Mouse (Mus musculus): Measurements from ENCODE around the gene Gm17387. TPM values are rescaled to one million over a fixed set of nuclear protein-coding genes. Genes with fewer than 3 reads are reported as not detected.
A peak's percentile ranks its signal among the peaks of the same experiment; 100 is the strongest.
"Not testable (repeated sequence)": the region's sequence is repeated elsewhere in the genome, so short reads cannot be mapped to it uniquely, and the experiment has no call there.

The Gm17387 gene
- total and polyA plus RNA-seq, 2 experiments, result not detected

- peak overlapping the region; percentile 92 for H3K27ac ChIP-seq (replicated peaks; ENCODE audit: insufficient read depth, low read depth, low read length)
- peaks cover 20% of the 10 kb centered on the region for H3K4me1 ChIP-seq (ENCODE audit: control insufficient read depth, insufficient read depth, low read length)
- WGBS, result 2% methylated on average over 20 of the region's 20 CpGs
- H3K4me3 ChIP-seq (ENCODE audit: insufficient read depth, low read depth, low read length), result peak overlapping the region; percentile 80; the same call in 1 of the 2 replicates
- TF ChIP-seq POLR2A (IDR thresholded peaks at IDR 0.05; ENCODE audit: extremely low read depth, insufficient read depth, low read length) (0 out of 2 replicates have a peak, but pooled peaks have one; percentile 10), CTCF (IDR thresholded peaks at IDR 0.05; ENCODE audit: low read depth, low read length) (peak; percentile 96)
- H3K36me3 ChIP-seq (ENCODE audit: control insufficient read depth, insufficient read depth, low read length), result no peaks in the 10 kb centered on the region
- peak; percentile 94 for DNase-seq (ENCODE audit: extremely low read depth, low read depth, low spot score)
- no peaks in the 10 kb centered on the region for H3K27me3 ChIP-seq (ENCODE audit: control insufficient read depth, insufficient read depth, low read length)
- peak overlapping the region; percentile 89 for H3K9ac ChIP-seq (ENCODE audit: low read depth, low read length)
- peaks cover 3% of the 10 kb centered on the region; the same call in 1 of the 2 replicates for H3K79me2 ChIP-seq (ENCODE audit: control insufficient read depth, insufficient read depth, low read length)
Measured at GRCm38 (mm10) chr7:141008938-141009660, 19.8 kb upstream of the Gm17387 start.

DNA sequence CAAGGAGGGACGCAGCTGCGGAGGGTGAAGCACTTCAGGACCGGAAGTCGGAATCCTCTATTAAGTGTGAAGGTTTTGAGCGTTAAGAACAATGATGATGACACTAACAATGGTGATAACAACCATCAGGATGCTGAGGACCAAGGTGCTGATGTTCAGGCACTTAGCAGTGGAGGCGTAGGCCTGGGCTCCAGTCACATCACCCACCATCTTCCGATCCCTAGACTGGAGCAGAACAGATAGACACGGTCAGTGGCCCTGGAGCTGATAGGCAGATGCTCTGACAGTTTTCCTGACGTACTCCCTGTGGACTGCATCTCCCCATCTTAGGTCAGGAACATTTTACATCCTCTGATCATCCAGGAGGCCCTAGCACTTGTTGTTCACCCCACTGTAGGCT, 19.3 kb upstream of the Gm17387 start:
- Histone ChIP-seq H3K4me1 (ENCODE audit: control insufficient read depth, insufficient read depth, low read length) (peaks cover 20% of the 10 kb centered on the region), H3K27ac (replicated peaks; ENCODE audit: insufficient read depth, low read depth, low read length) (peak overlapping the region; percentile 92), H3K36me3 (ENCODE audit: control insufficient read depth, insufficient read depth, low read length) (no peaks in the 10 kb centered on the region), H3K79me2 (ENCODE audit: control insufficient read depth, insufficient read depth, low read length) (peaks cover 3% of the 10 kb centered on the region; the same call in 1 of the 2 replicates), H3K9ac (ENCODE audit: low read depth, low read length) (peak overlapping the region; percentile 89), H3K4me3 (ENCODE audit: insufficient read depth, low read depth, low read length) (peak overlapping the region; percentile 80), H3K27me3 (ENCODE audit: control insufficient read depth, insufficient read depth, low read length) (no peaks in the 10 kb centered on the region)
- no peak for DNase-seq (ENCODE audit: extremely low read depth, low read depth, low spot score)
- WGBS, result 13% methylated on average over 9 of the region's 9 CpGs
- no peak for TF ChIP-seq POLR2A (IDR thresholded peaks at IDR 0.05; ENCODE audit: extremely low read depth, insufficient read depth, low read length)
- TF ChIP-seq CTCF (IDR thresholded peaks at IDR 0.05; ENCODE audit: low read depth, low read length), result no peak

GRCm38 (mm10) chr7:141010593-141010992, 18.3 kb upstream of the Gm17387 start, which contains the start of gene Ifitm3:
Gene Ifitm3, minus strand, starts transcription at chr7:141010770.
- Histone ChIP-seq H3K9ac (ENCODE audit: low read depth, low read length) (peak within 1 kb of the TSS; percentile 89), H3K27ac (replicated peaks; ENCODE audit: insufficient read depth, low read depth, low read length) (peak within 1 kb of the TSS; percentile 92), H3K4me1 (ENCODE audit: control insufficient read depth, insufficient read depth, low read length) (peaks cover 20% of the 10 kb centered on the region), H3K36me3 (ENCODE audit: control insufficient read depth, insufficient read depth, low read length) (no peaks in the 10 kb centered on the region), H3K4me3 (ENCODE audit: insufficient read depth, low read depth, low read length) (peak within 1 kb of the TSS; percentile 80), H3K27me3 (ENCODE audit: control insufficient read depth, insufficient read depth, low read length) (no peaks in the 10 kb centered on the region), H3K79me2 (ENCODE audit: control insufficient read depth, insufficient read depth, low read length) (peaks cover 3% of the 10 kb centered on the region; the same call in 1 of the 2 replicates)
- 2% methylated on average over 10 of the region's 10 CpGs for WGBS
- no peak for TF ChIP-seq CTCF (IDR thresholded peaks at IDR 0.05; ENCODE audit: low read depth, low read length)
- peak; percentile 89 for TF ChIP-seq POLR2A (IDR thresholded peaks at IDR 0.05; ENCODE audit: extremely low read depth, insufficient read depth, low read length)
- DNase-seq (ENCODE audit: extremely low read depth, low read depth, low spot score), result peak; percentile 89

GRCm38 (mm10) chr7:141011238-141011770, 17.6 kb upstream of the Gm17387 start:
- peak; percentile 94 for DNase-seq (ENCODE audit: extremely low read depth, low read depth, low spot score)
- WGBS, result 36% methylated on average over 7 of the region's 7 CpGs
- H3K9ac ChIP-seq (ENCODE audit: low read depth, low read length), result peak overlapping the region; percentile 60

DNA sequence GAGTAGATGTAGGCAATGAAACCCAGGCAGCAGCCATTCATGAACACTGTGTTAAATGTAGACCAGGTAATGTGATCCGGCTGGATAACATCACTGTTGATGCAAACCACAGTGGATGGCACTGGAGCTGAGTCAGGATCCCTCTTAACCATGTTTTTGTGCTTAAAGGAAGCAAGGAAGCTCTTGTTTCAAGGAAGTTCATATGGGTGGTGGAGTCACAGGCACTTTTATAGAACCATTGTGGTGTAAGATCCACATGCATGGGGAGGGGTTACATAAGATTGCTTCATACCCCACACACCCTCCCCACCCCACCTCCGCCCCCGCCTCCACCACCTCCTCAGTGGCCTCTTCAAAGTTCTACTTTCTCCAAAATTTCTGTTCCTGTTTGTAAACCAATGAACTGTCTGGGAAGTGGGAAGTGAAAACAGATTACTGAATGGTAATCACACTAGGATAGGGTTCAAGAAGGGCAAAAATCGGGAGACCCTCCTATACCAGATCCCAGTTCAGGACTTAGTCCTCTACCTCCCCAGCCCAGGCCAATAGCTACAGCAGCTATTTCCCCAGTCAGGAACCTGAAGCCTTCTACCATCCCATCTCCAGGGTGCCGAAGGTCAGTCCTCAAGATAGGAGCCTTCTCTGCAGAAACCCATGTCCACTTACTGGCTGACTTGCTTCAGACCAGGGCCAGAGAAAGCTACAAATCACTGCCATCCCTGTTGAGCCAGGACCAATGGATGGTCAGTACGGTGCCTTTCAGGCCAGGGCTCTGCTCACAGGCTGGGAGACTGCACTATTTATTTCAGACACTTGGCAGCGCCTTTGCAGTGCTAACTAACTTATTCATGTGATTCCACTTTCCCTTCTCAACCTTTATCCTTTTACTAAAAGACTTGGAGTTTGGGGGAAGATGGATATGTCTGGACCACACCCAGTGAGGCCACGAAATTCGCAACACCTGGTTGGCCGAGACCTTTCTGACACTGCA, 11.9 kb upstream of the Gm17387 start:
- Histone ChIP-seq H3K79me2 (ENCODE audit: control insufficient read depth, insufficient read depth, low read length) (no peaks in the 10 kb centered on the region), H3K4me3 (ENCODE audit: insufficient read depth, low read depth, low read length) (no peak overlapping the region; the same call in 1 of the 2 replicates), H3K36me3 (ENCODE audit: control insufficient read depth, insufficient read depth, low read length) (no peaks in the 10 kb centered on the region), H3K4me1 (ENCODE audit: control insufficient read depth, insufficient read depth, low read length) (peaks cover 5% of the 10 kb centered on the region; the same call in 1 of the 2 replicates), H3K9ac (ENCODE audit: low read depth, low read length) (0 out of 2 replicates have a peak overlapping the region, but pooled peaks have one; percentile 4), H3K27ac (replicated peaks; ENCODE audit: insufficient read depth, low read depth, low read length) (peak overlapping the region; percentile 28; the same call in 1 of the 2 replicates), H3K27me3 (ENCODE audit: control insufficient read depth, insufficient read depth, low read length) (no peaks in the 10 kb centered on the region)
- WGBS, result 86% methylated on average over 10 of the region's 10 CpGs
- DNase-seq (ENCODE audit: extremely low read depth, low read depth, low spot score), result peak; percentile 38
- TF ChIP-seq CTCF (IDR thresholded peaks at IDR 0.05; ENCODE audit: low read depth, low read length) (no peak), POLR2A (IDR thresholded peaks at IDR 0.05; ENCODE audit: extremely low read depth, insufficient read depth, low read length) (no peak)

More at GRCm38 (mm10) chr7:141011238-141011770, 17.6 kb upstream of the Gm17387 start:
- Histone ChIP-seq H3K36me3 (ENCODE audit: control insufficient read depth, insufficient read depth, low read length) (no peaks in the 10 kb centered on the region), H3K79me2 (ENCODE audit: control insufficient read depth, insufficient read depth, low read length) (peaks cover 3% of the 10 kb centered on the region; the same call in 1 of the 2 replicates), H3K4me3 (ENCODE audit: insufficient read depth, low read depth, low read length) (peak overlapping the region; percentile 80; the same call in 1 of the 2 replicates), H3K27ac (replicated peaks; ENCODE audit: insufficient read depth, low read depth, low read length) (peak overlapping the region; percentile 92), H3K27me3 (ENCODE audit: control insufficient read depth, insufficient read depth, low read length) (no peaks in the 10 kb centered on the region), H3K4me1 (ENCODE audit: control insufficient read depth, insufficient read depth, low read length) (peaks cover 20% of the 10 kb centered on the region)
- no peak for TF ChIP-seq POLR2A (IDR thresholded peaks at IDR 0.05; ENCODE audit: extremely low read depth, insufficient read depth, low read length)
- no peak for TF ChIP-seq CTCF (IDR thresholded peaks at IDR 0.05; ENCODE audit: low read depth, low read length)

DNA sequence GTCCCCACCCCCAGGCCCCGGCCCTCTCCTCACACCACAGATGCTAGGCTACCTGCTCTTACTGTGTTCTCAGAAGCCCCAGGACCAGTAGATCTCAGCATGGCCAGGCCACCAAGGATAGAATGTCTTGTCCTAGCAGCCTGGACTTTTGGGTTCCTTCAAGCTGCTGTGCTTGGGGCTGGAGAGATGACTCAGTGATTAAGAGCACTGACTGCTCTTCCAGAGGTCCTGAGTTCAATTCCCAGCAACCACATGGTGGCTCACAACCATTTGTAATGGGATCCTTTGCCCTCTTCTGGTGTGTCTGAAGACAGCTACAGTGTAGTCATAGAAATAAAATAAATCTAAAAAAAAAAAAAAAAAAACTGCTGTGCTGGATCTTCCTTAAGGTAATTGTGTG, 11.1 kb upstream of the Gm17387 start, which contains the start of gene Ifitm6:
TSS of gene Ifitm6 (minus strand) at position 101 of the 400 bp plus-strand sequence.
- peak within 1 kb of the TSS; percentile 28; the same call in 1 of the 2 replicates for H3K27ac ChIP-seq (replicated peaks; ENCODE audit: insufficient read depth, low read depth, low read length)
- H3K4me3 ChIP-seq (ENCODE audit: insufficient read depth, low read depth, low read length), result not testable (repeated sequence)

More for the DNA sequence above, 11.1 kb upstream of the Gm17387 start, which contains the start of gene Ifitm6:
- not testable (repeated sequence) for H3K36me3 ChIP-seq (ENCODE audit: control insufficient read depth, insufficient read depth, low read length); H3K4me1 ChIP-seq (ENCODE audit: control insufficient read depth, insufficient read depth, low read length); DNase-seq (ENCODE audit: extremely low read depth, low read depth, low spot score); H3K27me3 ChIP-seq (ENCODE audit: control insufficient read depth, insufficient read depth, low read length); H3K9ac ChIP-seq (ENCODE audit: low read depth, low read length); H3K79me2 ChIP-seq (ENCODE audit: control insufficient read depth, insufficient read depth, low read length)
- 100% methylated on average over 1 of the region's 1 CpGs for WGBS

All from liver, adult 2 months (tissue).